Mouse (Mus musculus) G1E (cell line): ENCODE data around the gene Cfap46.

Experiments
- CTCF ChIP-seq: IDR thresholded peaks from 2 replicates; pipeline ENCODE4 v1.5.1; 2012; ENCODE audit warnings: low read depth, low read length, inconsistent platforms, mixed read lengths
- GATA1 ChIP-seq: IDR thresholded peaks from 2 replicates; pipeline ENCODE4 v1.6.1; 2012; ENCODE audit warnings: borderline replicate concordance, low read length, inconsistent platforms, mixed read lengths
- GATA2 ChIP-seq: IDR thresholded peaks from 2 replicates; pipeline ENCODE4 v1.6.1; 2012; ENCODE audit warnings: low read depth, low read length, inconsistent platforms, borderline replicate concordance
- POLR2AphosphoS5 ChIP-seq: IDR thresholded peaks from 2 replicates; pipeline ENCODE4 v1.6.1; 2012; ENCODE audit warnings: low read depth, low read length, inconsistent platforms; ENCODE audit not compliant: insufficient replicate concordance
- TAL1 ChIP-seq: conservative IDR thresholded peaks from 2 replicates; pipeline ENCODE4 v1.6.1; 2012; ENCODE audit warnings: low read depth, low read length, inconsistent platforms, mixed read lengths

DNA sequence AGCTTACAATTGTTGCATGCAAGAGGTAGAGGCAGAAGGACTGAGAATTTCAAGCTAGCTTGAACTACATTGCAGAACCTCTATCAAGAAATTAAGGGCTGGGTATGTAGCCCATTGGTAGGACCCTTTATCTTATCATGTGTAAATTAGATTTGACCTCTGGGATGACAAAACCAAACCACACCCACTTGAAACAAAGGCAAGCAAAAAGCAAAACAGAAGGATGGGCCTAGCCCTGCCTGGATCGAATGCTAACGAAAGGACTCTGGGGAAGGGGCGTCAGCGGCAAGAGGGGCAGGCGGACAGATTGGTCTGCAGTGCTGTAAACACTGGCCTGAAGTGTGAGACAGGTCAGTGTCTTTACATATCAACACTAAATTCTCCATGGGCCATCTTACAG is 92.3 kb downstream of the Cfap46 start:
- TF ChIP-seq CTCF (no peak), GATA2 (no peak), GATA1 (no peak), POLR2AphosphoS5 (no peak), TAL1 (no peak)
